Mouse (Mus musculus): ENCODE results near the gene Isyna1. TPM values are rescaled to one million over a fixed set of nuclear protein-coding genes. Genes with fewer than 3 reads are reported as not detected.

Gene Isyna1
- polyA plus RNA-seq, 2 experiments = 94.4 to 213 TPM

GRCm38 (mm10) chr8:70607898-70608748 is 13.9 kb downstream of the Isyna1 start:
- ATAC-seq (ENCODE audit: low FRiP score, low read depth) = no peak
- Histone ChIP-seq H3K9ac (ENCODE audit: low read depth, low read length, severe bottlenecking) (peak overlapping the region; percentile 92), H3K9me3 (ENCODE audit: control insufficient read depth, low read length) (no peaks in the 10 kb centered on the region), H3K27ac (replicated peaks; ENCODE audit: low read depth, low read length) (peak overlapping the region; percentile 99), H3K36me3 (ENCODE audit: control insufficient read depth, insufficient read depth, low read length) (no peaks in the 10 kb centered on the region), H3K4me3 (replicated peaks; ENCODE audit: low read length) (peak overlapping the region; percentile 82), H3K27me3 (ENCODE audit: control insufficient read depth, insufficient read depth, low read length) (no peaks in the 10 kb centered on the region), H3K4me2 (replicated peaks; ENCODE audit: low read depth, low read length, severe bottlenecking) (peak overlapping the region; percentile 99), H3K4me1 (ENCODE audit: control insufficient read depth, insufficient read depth, low read length) (peaks cover 33% of the 10 kb centered on the region)
- under 1% methylated on average over 84 of the region's 84 CpGs for WGBS
- peak; percentile 61 for DNase-seq (ENCODE audit: low spot score)
- no peak for TF ChIP-seq POLR2A (IDR thresholded peaks at IDR 0.05; ENCODE audit: borderline replicate concordance, extremely low read depth, insufficient read depth, insufficient read length)

GRCm38 (mm10) chr8:70608749-70609367 is 14.7 kb downstream of the Isyna1 start, which contains the start of gene Ssbp4:
TSS of gene Ssbp4 (minus strand) at chr8:70608872.
- TF ChIP-seq POLR2A (IDR thresholded peaks at IDR 0.05; ENCODE audit: borderline replicate concordance, extremely low read depth, insufficient read depth, insufficient read length) = no peak
- Histone ChIP-seq H3K9me3 (ENCODE audit: control insufficient read depth, low read length) (no peaks in the 10 kb centered on the region), H3K27ac (replicated peaks; ENCODE audit: low read depth, low read length) (peak within 1 kb of the TSS; percentile 99), H3K4me2 (replicated peaks; ENCODE audit: low read depth, low read length, severe bottlenecking) (peak within 1 kb of the TSS; percentile 99), H3K4me3 (replicated peaks; ENCODE audit: low read length) (peak within 1 kb of the TSS; percentile 82), H3K27me3 (ENCODE audit: control insufficient read depth, insufficient read depth, low read length) (no peaks in the 10 kb centered on the region), H3K9ac (ENCODE audit: low read depth, low read length, severe bottlenecking) (peak within 1 kb of the TSS; percentile 92), H3K36me3 (ENCODE audit: control insufficient read depth, insufficient read depth, low read length) (no peaks in the 10 kb centered on the region), H3K4me1 (ENCODE audit: control insufficient read depth, insufficient read depth, low read length) (peaks cover 33% of the 10 kb centered on the region)
- no peak for DNase-seq (ENCODE audit: low spot score)
- whole genome bisulfite sequencing = 3% methylated on average over 26 of the region's 26 CpGs
- ATAC-seq (ENCODE audit: low FRiP score, low read depth) = peak; percentile 4; the same call in 1 of the 2 replicates

GRCm38 (mm10) chr8:70609368-70609848 is 15.2 kb downstream of the Isyna1 start:
- no peaks in the 10 kb centered on the region for H3K9me3 ChIP-seq (ENCODE audit: control insufficient read depth, low read length)
- peak; percentile 72; the same call in 1 of the 2 replicates for TF ChIP-seq POLR2A (IDR thresholded peaks at IDR 0.05; ENCODE audit: borderline replicate concordance, extremely low read depth, insufficient read depth, insufficient read length)
- peak overlapping the region; percentile 99 for H3K27ac ChIP-seq (replicated peaks; ENCODE audit: low read depth, low read length)
- peak; percentile 80 for ATAC-seq (ENCODE audit: low FRiP score, low read depth)
- H3K36me3 ChIP-seq (ENCODE audit: control insufficient read depth, insufficient read depth, low read length) = no peaks in the 10 kb centered on the region
- H3K4me1 ChIP-seq (ENCODE audit: control insufficient read depth, insufficient read depth, low read length) = peaks cover 33% of the 10 kb centered on the region
- DNase-seq (ENCODE audit: low spot score) = peak; percentile 91
- H3K4me2 ChIP-seq (replicated peaks; ENCODE audit: low read depth, low read length, severe bottlenecking) = peak overlapping the region; percentile 99
- peak overlapping the region; percentile 74 for H3K9ac ChIP-seq (ENCODE audit: low read depth, low read length, severe bottlenecking)
- 1% methylated on average over 27 of the region's 39 CpGs for WGBS
- peak overlapping the region; percentile 82 for H3K4me3 ChIP-seq (replicated peaks; ENCODE audit: low read length)
- H3K27me3 ChIP-seq (ENCODE audit: control insufficient read depth, insufficient read depth, low read length) = no peaks in the 10 kb centered on the region

DNA sequence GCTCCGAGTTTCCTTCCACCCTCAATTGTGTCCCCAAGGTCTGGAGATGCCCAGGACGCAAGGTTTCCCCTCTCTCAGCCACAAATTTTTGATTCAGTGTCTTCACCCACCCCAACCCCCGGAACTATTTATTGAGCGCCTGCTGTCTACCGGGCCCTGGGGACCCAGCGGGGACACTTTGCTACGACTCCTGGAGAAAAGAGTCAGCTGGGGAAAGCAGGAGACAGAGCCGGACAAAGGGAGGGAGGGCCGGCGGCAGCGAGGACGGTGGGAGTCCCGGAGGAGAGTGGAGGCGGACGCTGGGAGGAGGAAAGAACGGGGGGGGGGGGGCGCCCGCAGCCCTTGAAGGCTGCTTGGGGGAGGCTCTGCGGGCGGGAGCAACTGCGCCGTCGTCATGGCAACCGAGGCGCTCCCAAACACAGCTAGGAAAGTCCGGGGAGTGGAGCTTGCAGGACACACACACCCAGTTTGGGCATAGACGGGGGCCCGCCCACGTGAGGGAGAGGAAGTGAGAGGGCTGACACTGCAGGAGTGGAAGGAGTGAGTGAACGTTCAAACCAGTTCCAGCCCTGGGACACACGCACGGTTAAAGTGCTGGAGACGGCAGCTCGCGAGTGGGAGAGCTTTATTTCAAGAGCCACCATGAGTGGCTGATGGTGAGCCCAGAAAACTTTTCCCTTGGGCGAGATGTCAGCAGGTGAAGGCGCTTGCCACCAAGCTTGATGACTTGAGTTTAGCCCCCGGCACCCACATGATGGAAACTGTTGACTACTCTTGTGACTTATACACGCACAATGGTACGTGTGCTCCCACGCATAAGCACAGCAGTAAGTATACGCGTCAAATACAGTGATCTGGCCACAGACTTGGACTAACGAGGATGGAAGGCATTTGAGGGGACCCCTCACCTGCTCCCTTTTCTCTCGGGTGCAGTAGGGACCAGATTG is 15.9 kb downstream of the Isyna1 start:
- Histone ChIP-seq H3K4me2 (replicated peaks; ENCODE audit: low read depth, low read length, severe bottlenecking) (peak overlapping the region; percentile 99), H3K27me3 (ENCODE audit: control insufficient read depth, insufficient read depth, low read length) (no peaks in the 10 kb centered on the region), H3K27ac (replicated peaks; ENCODE audit: low read depth, low read length) (peak overlapping the region; percentile 99), H3K36me3 (ENCODE audit: control insufficient read depth, insufficient read depth, low read length) (no peaks in the 10 kb centered on the region), H3K4me1 (ENCODE audit: control insufficient read depth, insufficient read depth, low read length) (peaks cover 33% of the 10 kb centered on the region), H3K9ac (ENCODE audit: low read depth, low read length, severe bottlenecking) (peak overlapping the region; percentile 74), H3K4me3 (replicated peaks; ENCODE audit: low read length) (peak overlapping the region; percentile 82), H3K9me3 (ENCODE audit: control insufficient read depth, low read length) (no peaks in the 10 kb centered on the region)
- DNase-seq (ENCODE audit: low spot score) (peak; percentile 93), ATAC-seq (ENCODE audit: low FRiP score, low read depth) (peak; percentile 62)
- under 1% methylated on average over 43 of the region's 45 CpGs for WGBS
- no peak for TF ChIP-seq POLR2A (IDR thresholded peaks at IDR 0.05; ENCODE audit: borderline replicate concordance, extremely low read depth, insufficient read depth, insufficient read length)

Data from limb, embryonic 14.5 days (tissue).